Mouse (Mus musculus) kidney, postnatal 0 days (tissue): ENCODE data around the gene Lactbl1. TPM values are rescaled to one million over a fixed set of nuclear protein-coding genes. Genes with fewer than 3 reads are reported as not detected.
A peak's percentile ranks its signal among the peaks of the same experiment; 100 is the strongest.

Source experiments
- ATAC-seq: fragments of 200-750 bp; cut with Nextera tagmentation; replicated peaks from 2 replicates; pipeline ENCODE4 v1.8.0; 2017; ENCODE audit warnings: low read depth, moderate number of reproducible peaks, moderate TSS enrichment, moderate library complexity; ENCODE audit not compliant: low FRiP score
- DNase-seq: peaks from one replicate; pipeline ENCODE4 v3.0.0-alpha.2; 2016; ENCODE audit warnings: low spot score
- H3K27ac ChIP-seq: fragments of 300-500 bp; sonication (generic); 2 replicates; pipeline ENCODE4 v1.5.1; 2014; ENCODE audit warnings: mild to moderate bottlenecking
- H3K27me3 ChIP-seq: fragments of 300-500 bp; sonication (generic); 2 replicates; pipeline ENCODE4 v1.6.1; 2014; ENCODE audit warnings: low read length, mixed read lengths; ENCODE audit not compliant: insufficient read depth
- H3K36me3 ChIP-seq: fragments of 300-500 bp; sonication (generic); 2 replicates; pipeline ENCODE4 v1.6.1; 2014; ENCODE audit warnings: low read length, mixed read lengths; ENCODE audit not compliant: insufficient read depth
- H3K4me1 ChIP-seq: fragments of 300-500 bp; sonication (generic); replicated peaks from 2 replicates; pipeline ENCODE4 v1.6.1; 2014; ENCODE audit warnings: antibody characterized with exemption, low read length, mixed read lengths; ENCODE audit not compliant: insufficient read depth
- H3K4me2 ChIP-seq: fragments of 300-500 bp; sonication (generic); 2 replicates; pipeline ENCODE4 v1.6.1; 2014; ENCODE audit warnings: mild to moderate bottlenecking, low read length, moderate library complexity, mixed read lengths
- H3K4me3 ChIP-seq: fragments of 300-500 bp; sonication (generic); replicated peaks from 2 replicates; pipeline ENCODE4 v1.5.1; 2014; ENCODE audit warnings: low read depth, low read length
- H3K9ac ChIP-seq: fragments of 300-500 bp; sonication (generic); 2 replicates; pipeline ENCODE4 v1.6.1; 2014; ENCODE audit warnings: low read depth, low read length
- H3K9me3 ChIP-seq: fragments of 300-500 bp; sonication (generic); replicated peaks from 2 replicates; pipeline ENCODE4 v1.6.1; 2016; ENCODE audit warnings: low read length, inconsistent platforms, mixed read lengths
- CTCF ChIP-seq: IDR thresholded peaks from 2 replicates; pipeline ENCODE4 v1.5.1; 2016; ENCODE audit warnings: antibody characterized with exemption, low read depth, mild to moderate bottlenecking, moderate library complexity
- WGBS: fragments of 180-500 bp; shearing (Covaris S2); extraction: QIAGEN DNeasy Blood & Tissue Kit; methylation state at CpG from one replicate; pipeline ENCODE4 v1.1.7; 2014; 5-methylcytosine and 5-hydroxymethylcytosine counted together
- polyA plus RNA-seq: library from polyadenylated mRNA; unstranded; fragments of >200 nt; fragmentation: Nextera tagmentation; extraction: Ambion mirVana; gene quantifications from 2 replicates; pipeline ENCODE4 v1.2.1, GENCODE M21; 2015

Lactbl1 gene
- not detected in 2 replicates for polyA plus RNA-seq

DNA sequence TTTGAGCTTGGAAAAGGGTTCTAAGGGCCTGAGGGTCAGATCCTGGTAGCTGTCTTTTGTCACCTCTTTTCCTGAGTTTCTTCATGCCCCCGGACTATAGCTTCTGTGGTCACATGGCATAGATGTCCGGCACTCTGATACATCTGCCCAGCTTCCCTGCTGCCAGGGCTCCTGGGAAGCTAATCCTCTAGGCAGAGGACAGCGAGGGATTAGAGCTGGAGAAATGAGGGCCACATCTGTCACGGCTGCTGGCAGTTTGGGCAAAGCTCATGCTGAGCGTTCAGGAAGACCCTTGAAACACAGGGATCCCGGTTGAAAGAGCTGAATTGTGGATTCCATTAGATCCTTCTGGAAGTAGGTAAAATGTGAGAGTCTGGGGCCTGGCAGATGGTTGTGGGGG, at the start of gene Lactbl1:
Gene Lactbl1 (plus strand): TSS at position 234 of the 400 bp plus-strand sequence.
- no peak within 1 kb of the TSS for H3K27ac ChIP-seq
- H3K9me3 ChIP-seq: no peaks in the 10 kb centered on the region
- no peaks in the 10 kb centered on the region for H3K27me3 ChIP-seq
- H3K4me1 ChIP-seq: no peaks in the 10 kb centered on the region
- no peak within 1 kb of the TSS for H3K9ac ChIP-seq
- H3K4me3 ChIP-seq: no peak within 1 kb of the TSS
- no peak for ATAC-seq
- no peaks in the 10 kb centered on the region for H3K36me3 ChIP-seq
- DNase-seq: no peak
- TF ChIP-seq CTCF: no peak
- WGBS: 49% methylated on average over 6 of the region's 6 CpGs
- no peak within 1 kb of the TSS for H3K4me2 ChIP-seq

DNA sequence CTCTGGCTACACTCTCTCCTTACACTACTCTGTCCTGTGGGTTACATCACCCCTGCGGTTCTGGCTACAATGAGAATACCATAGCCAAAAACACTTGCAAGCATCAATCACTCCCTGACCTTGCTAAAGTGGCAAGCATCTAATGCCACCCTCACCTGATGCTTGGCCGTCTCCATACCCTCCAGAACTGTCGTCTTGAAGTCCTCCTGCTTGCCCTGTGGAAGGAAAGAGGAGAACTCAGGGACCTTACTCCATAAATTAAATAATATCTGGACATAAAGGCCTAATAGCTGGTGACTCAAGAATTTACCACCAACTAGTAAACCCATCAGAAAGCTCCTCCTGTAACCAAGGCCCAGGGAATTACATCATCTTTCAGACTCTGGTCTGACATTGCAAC, 40.5 kb upstream of the Lactbl1 start:
- H3K4me3 ChIP-seq: no peak overlapping the region
- no peaks in the 10 kb centered on the region for H3K9me3 ChIP-seq
- no peak overlapping the region for H3K9ac ChIP-seq
- H3K4me1 ChIP-seq: peaks cover 3% of the 10 kb centered on the region; the same call in 1 of the 2 replicates
- no peak overlapping the region for H3K4me2 ChIP-seq
- H3K27me3 ChIP-seq: no peaks in the 10 kb centered on the region
- H3K36me3 ChIP-seq: no peaks in the 10 kb centered on the region
- no peak for DNase-seq
- ATAC-seq: no peak
- TF ChIP-seq CTCF: no peak
- H3K27ac ChIP-seq: no peak overlapping the region
- WGBS: 60% methylated on average over 3 of the region's 3 CpGs

DNA sequence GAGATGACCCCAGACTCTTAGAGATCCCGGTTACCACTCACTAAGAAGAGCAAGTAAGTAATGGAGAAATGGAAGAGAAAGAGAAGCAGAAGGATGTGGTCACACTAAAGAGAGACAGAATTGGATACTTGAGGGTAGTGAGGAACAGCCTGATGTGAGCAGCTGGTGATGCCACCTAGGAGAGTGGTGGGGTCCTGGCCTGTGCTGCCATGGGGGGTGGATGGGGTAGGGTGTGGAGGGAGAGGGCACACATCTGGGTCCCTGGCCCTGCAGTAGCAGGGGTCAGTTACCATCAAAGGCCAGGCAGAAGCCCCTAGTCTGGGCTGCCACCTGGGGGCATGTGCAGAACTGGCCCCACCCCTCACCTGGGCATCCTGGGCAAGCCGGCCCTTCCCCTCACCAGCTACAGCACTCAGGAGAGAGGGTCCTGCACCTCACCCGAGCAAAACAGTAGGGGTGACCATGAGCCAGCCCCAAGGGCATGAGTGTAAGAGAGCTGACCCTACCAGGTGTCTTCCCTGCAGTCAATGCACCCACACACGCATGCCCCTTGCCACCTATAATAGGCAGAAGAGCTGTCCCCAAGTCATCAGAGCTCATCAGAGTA, 35.1 kb upstream of the Lactbl1 start:
- TF ChIP-seq CTCF: no peak
- no peaks in the 10 kb centered on the region for H3K9me3 ChIP-seq
- no peak overlapping the region for H3K27ac ChIP-seq
- H3K9ac ChIP-seq: no peak overlapping the region
- H3K4me1 ChIP-seq: peaks cover 3% of the 10 kb centered on the region; the same call in 1 of the 2 replicates
- no peak for ATAC-seq
- WGBS: 75% methylated on average over 4 of the region's 4 CpGs
- no peak overlapping the region for H3K4me3 ChIP-seq
- H3K36me3 ChIP-seq: no peaks in the 10 kb centered on the region
- no peaks in the 10 kb centered on the region for H3K27me3 ChIP-seq
- no peak overlapping the region for H3K4me2 ChIP-seq
- no peak for DNase-seq

DNA sequence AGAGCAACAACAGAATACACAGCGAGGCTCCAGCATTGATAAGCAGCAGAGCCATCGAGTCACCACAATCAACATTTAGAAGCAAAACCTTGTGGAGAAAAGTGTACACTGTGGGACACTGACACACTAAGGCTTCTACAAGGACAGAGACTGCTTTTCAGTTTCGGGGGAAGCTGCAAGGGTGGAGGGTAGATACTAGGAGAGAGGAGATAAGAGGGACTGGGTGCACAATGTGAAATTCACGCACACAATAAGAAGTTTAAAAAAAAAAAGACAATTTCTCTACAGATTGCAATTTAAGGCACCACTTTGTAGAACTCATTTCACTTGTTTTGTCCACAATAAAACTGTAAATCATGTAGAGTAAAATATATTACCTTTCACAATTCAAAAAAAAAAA, 34.4 kb upstream of the Lactbl1 start:
- no peak overlapping the region for H3K4me2 ChIP-seq

DNA sequence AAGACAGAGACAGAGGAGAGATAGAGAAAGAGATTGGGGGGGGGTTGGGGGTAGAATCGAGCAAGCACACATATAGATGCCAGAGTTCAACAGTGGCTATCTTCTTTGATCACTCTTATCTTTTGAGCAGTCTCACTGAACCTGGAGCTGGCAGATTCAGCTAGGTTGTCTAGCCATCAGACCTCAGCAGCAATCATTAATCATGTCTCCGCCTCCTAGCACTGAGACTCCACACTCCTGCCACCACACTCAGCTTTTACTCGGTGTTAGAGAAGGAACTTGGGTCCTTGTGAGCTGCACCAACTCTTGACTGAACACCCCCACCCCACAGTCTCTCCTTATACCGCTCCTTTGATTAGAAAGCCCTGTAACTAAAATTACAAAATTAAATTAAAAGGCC, 30.3 kb upstream of the Lactbl1 start:
- Histone ChIP-seq H3K27ac (no peak overlapping the region), H3K9ac (no peak overlapping the region), H3K4me1 (peaks cover 5% of the 10 kb centered on the region), H3K4me3 (no peak overlapping the region), H3K9me3 (no peaks in the 10 kb centered on the region), H3K4me2 (no peak overlapping the region), H3K27me3 (no peaks in the 10 kb centered on the region), H3K36me3 (no peaks in the 10 kb centered on the region)
- no peak for TF ChIP-seq CTCF
- DNase-seq (no peak), ATAC-seq (no peak)
- WGBS: 48% methylated on average over 4 of the region's 4 CpGs

More for the DNA sequence above, 34.4 kb upstream of the Lactbl1 start:
- Histone ChIP-seq H3K27ac (no peak overlapping the region), H3K4me3 (no peak overlapping the region), H3K36me3 (no peaks in the 10 kb centered on the region), H3K9ac (no peak overlapping the region), H3K27me3 (no peaks in the 10 kb centered on the region), H3K4me1 (peaks cover 3% of the 10 kb centered on the region), H3K9me3 (no peaks in the 10 kb centered on the region)
- TF ChIP-seq CTCF: no peak
- WGBS: 87% methylated on average over 4 of the region's 4 CpGs
- ATAC-seq (no peak), DNase-seq (no peak)

DNA sequence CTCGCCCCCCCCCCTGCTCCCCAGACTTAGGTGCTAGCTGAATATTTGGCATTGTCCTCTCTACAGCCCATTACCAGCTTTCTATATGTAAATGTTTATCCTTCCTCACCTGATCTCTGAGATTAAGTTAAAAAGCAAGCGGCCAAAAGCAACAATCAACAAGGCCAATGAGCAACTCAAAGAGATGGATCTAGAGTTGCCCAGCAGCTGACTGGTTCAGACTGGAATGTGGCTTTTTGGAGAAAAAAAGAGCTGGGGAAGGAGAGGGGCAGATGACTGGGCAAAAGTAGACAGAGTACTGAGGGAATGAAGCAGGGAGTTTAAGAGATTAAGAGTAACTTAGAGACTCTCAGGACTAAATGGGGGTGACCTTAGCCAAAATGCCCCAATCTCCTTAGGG, 28.4 kb upstream of the Lactbl1 start:
- H3K27me3 ChIP-seq: no peaks in the 10 kb centered on the region
- ATAC-seq (no peak), DNase-seq (no peak)
- no peak overlapping the region for H3K4me3 ChIP-seq
- H3K4me2 ChIP-seq: no peak overlapping the region
- H3K9me3 ChIP-seq: no peaks in the 10 kb centered on the region
- no peaks in the 10 kb centered on the region for H3K36me3 ChIP-seq
- no peak overlapping the region for H3K9ac ChIP-seq
- peaks cover 5% of the 10 kb centered on the region for H3K4me1 ChIP-seq
- no peak overlapping the region for H3K27ac ChIP-seq
- WGBS: 78% methylated on average over 2 of the region's 2 CpGs
- no peak for TF ChIP-seq CTCF

DNA sequence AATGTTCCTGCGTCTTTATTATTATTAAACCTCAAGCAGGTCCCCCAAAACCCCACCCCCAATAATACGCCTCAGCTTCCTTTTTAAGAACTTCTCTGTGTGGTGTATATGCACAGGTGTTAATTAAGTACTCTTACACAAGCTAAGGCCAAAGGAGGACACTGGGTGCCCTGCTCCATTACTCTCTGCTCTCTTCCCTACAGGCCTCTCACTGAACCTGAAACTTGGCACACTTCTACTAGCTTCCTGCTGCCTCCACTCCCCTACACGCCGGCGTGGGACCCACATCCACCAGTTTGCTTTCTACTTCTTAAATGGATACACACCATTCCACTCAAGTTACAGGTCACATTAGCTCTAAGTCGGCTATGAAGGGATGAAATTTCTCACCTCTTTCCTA, 27.2 kb upstream of the Lactbl1 start:
- Histone ChIP-seq H3K27ac (no peak overlapping the region), H3K27me3 (no peaks in the 10 kb centered on the region), H3K4me2 (no peak overlapping the region), H3K36me3 (no peaks in the 10 kb centered on the region), H3K4me1 (peaks cover 5% of the 10 kb centered on the region), H3K9me3 (no peaks in the 10 kb centered on the region), H3K4me3 (no peak overlapping the region), H3K9ac (no peak overlapping the region)
- WGBS: 55% methylated on average over 6 of the region's 6 CpGs
- TF ChIP-seq CTCF: no peak
- DNase-seq (peak; percentile 41), ATAC-seq (no peak)
